Mouse (Mus musculus): ENCODE measurements at regions not wholly inside any gene's neighbourhood (a gene's known extent, or its start where the extent isn't known, plus 50 kb on each side); places are given as distances from the start of the nearest gene placed in this dataset.

DNA sequence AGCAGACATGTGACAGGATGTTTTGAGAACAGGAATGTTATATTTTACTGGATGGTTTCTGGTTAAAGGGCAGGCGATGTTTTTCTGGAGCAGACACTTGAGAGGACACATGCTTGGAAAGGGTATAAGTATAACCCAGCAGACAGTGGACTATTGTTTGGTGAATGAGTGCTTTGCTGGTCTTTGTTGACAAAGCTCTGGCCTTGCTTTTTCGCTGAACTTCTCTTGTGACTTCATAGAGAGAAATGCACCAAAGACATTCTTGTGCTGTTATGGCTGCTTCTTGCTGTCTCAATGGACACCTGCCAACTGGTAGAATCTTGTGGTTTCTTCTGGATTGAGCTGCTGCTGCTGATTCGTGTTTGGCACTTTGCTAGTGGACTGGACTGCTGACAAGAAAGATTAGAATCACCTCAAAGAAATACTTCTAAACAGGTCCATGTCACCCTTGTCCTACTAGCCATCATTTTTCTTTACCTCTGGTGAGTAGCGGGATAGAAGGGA is 612.1 kb downstream of the Cypt12 start:
- TF ChIP-seq EP300 (IDR thresholded peaks at IDR 0.05) (no peak), CTCF (IDR thresholded peaks at IDR 0.05) (no peak)
